Mouse (Mus musculus) forebrain, embryonic 12.5 days (tissue): ENCODE measurements at regions not wholly inside any gene's neighbourhood (a gene's known extent, or its start where the extent isn't known, plus 50 kb on each side); places are given as distances from the start of the nearest gene placed in this dataset.

Source experiments
- ATAC-seq: fragments of 200-750 bp; cut with Nextera tagmentation; 2 replicates; pipeline ENCODE4 v1.8.0; 2017; ENCODE audit warnings: moderate TSS enrichment; ENCODE audit not compliant: low FRiP score
- H3K27ac ChIP-seq: fragments of 300-500 bp; sonication (generic); 2 replicates; pipeline ENCODE4 v1.5.1; 2016; ENCODE audit warnings: mild to moderate bottlenecking
- H3K27me3 ChIP-seq: fragments of 300-500 bp; sonication (generic); 2 replicates; pipeline ENCODE4 v1.6.1; 2016; ENCODE audit warnings: mild to moderate bottlenecking
- H3K36me3 ChIP-seq: fragments of 300-500 bp; sonication (generic); replicated peaks from 2 replicates; pipeline ENCODE4 v1.6.1; 2016; ENCODE audit warnings: mild to moderate bottlenecking
- H3K4me1 ChIP-seq: fragments of 300-500 bp; sonication (generic); 2 replicates; pipeline ENCODE4 v1.6.1; 2016
- H3K4me2 ChIP-seq: fragments of 300-500 bp; sonication (generic); 2 replicates; pipeline ENCODE4 v1.6.1; 2016; ENCODE audit warnings: mild to moderate bottlenecking, moderate library complexity
- H3K4me3 ChIP-seq: fragments of 300-500 bp; sonication (generic); replicated peaks from 2 replicates; pipeline ENCODE4 v1.5.1; 2016; ENCODE audit warnings: mild to moderate bottlenecking
- H3K9ac ChIP-seq: fragments of 300-500 bp; sonication (generic); 2 replicates; pipeline ENCODE4 v1.6.1; 2016; ENCODE audit warnings: mild to moderate bottlenecking
- H3K9me3 ChIP-seq: fragments of 300-500 bp; sonication (generic); 2 replicates; pipeline ENCODE4 v1.6.1; 2016
- WGBS: fragments of 180-500 bp; shearing (Covaris S2); methylation state at CpG from one replicate; pipeline ENCODE4 v1.1.7; 2016; 5-methylcytosine and 5-hydroxymethylcytosine counted together

GRCm38 (mm10) chr1:159398643-159399042, 124.9 kb upstream of the Tnr start:
- 98% methylated on average over 2 of the region's 2 CpGs for WGBS
- Histone ChIP-seq H3K4me3 (no peak overlapping the region), H3K27ac (no peak overlapping the region), H3K36me3 (no peaks in the 10 kb centered on the region), H3K9me3 (no peaks in the 10 kb centered on the region), H3K9ac (no peak overlapping the region), H3K4me2 (no peak overlapping the region), H3K4me1 (0 out of 2 replicates have a peak, but pooled peaks cover 3% of the 10 kb centered on the region), H3K27me3 (no peaks in the 10 kb centered on the region)
- ATAC-seq = no peak

- no peaks in the 10 kb centered on the region for H3K27me3 ChIP-seq
- no peak overlapping the region for H3K4me2 ChIP-seq
- no peak overlapping the region for H3K27ac ChIP-seq
- 0 out of 2 replicates have a peak, but pooled peaks cover 3% of the 10 kb centered on the region for H3K4me1 ChIP-seq
- no peaks in the 10 kb centered on the region for H3K9me3 ChIP-seq
- H3K9ac ChIP-seq = no peak overlapping the region
- WGBS = 79% methylated on average over 7 of the region's 7 CpGs
- H3K36me3 ChIP-seq = no peaks in the 10 kb centered on the region
- H3K4me3 ChIP-seq = no peak overlapping the region
- ATAC-seq = no peak
Observed at GRCm38 (mm10) chr1:159406317-159406716, 117.3 kb upstream of the Tnr start.

GRCm38 (mm10) chr1:159406781-159407180, 116.8 kb upstream of the Tnr start:
- Histone ChIP-seq H3K27me3 (no peaks in the 10 kb centered on the region), H3K4me3 (no peak overlapping the region), H3K9ac (no peak overlapping the region), H3K27ac (no peak overlapping the region), H3K9me3 (no peaks in the 10 kb centered on the region), H3K36me3 (no peaks in the 10 kb centered on the region), H3K4me1 (0 out of 2 replicates have a peak, but pooled peaks cover 3% of the 10 kb centered on the region), H3K4me2 (no peak overlapping the region)
- ATAC-seq = no peak

GRCm38 (mm10) chr1:159413374-159413773, 110.2 kb upstream of the Tnr start:
- WGBS = 46% methylated on average over 5 of the region's 5 CpGs
- H3K36me3 ChIP-seq = no peaks in the 10 kb centered on the region
- peak overlapping the region; percentile 53 for H3K27ac ChIP-seq
- no peak overlapping the region for H3K4me3 ChIP-seq
- ATAC-seq = peak; percentile 76
- no peaks in the 10 kb centered on the region for H3K9me3 ChIP-seq
- H3K27me3 ChIP-seq = no peaks in the 10 kb centered on the region
- H3K4me1 ChIP-seq = peaks cover 16% of the 10 kb centered on the region
- H3K9ac ChIP-seq = no peak overlapping the region
- no peak overlapping the region for H3K4me2 ChIP-seq

GRCm38 (mm10) chr1:159415656-159416055, 107.9 kb upstream of the Tnr start:
- Histone ChIP-seq H3K36me3 (no peaks in the 10 kb centered on the region), H3K4me2 (no peak overlapping the region), H3K4me1 (peaks cover 15% of the 10 kb centered on the region), H3K9me3 (no peaks in the 10 kb centered on the region), H3K9ac (no peak overlapping the region), H3K27me3 (no peaks in the 10 kb centered on the region), H3K27ac (no peak overlapping the region), H3K4me3 (no peak overlapping the region)
- ATAC-seq = no peak
- 54% methylated on average over 3 of the region's 3 CpGs for WGBS

- Histone ChIP-seq H3K27me3 (no peaks in the 10 kb centered on the region), H3K4me3 (no peak overlapping the region), H3K9ac (no peak overlapping the region), H3K4me1 (peaks cover 15% of the 10 kb centered on the region), H3K4me2 (no peak overlapping the region), H3K27ac (no peak overlapping the region), H3K36me3 (no peaks in the 10 kb centered on the region), H3K9me3 (no peaks in the 10 kb centered on the region)
- no peak for ATAC-seq
- 82% methylated on average over 5 of the region's 5 CpGs for WGBS
Observed at GRCm38 (mm10) chr1:159417176-159417575, 106.4 kb upstream of the Tnr start.

GRCm38 (mm10) chr1:159419301-159419965, 104.1 kb upstream of the Tnr start:
- Histone ChIP-seq H3K4me2 (no peak overlapping the region), H3K9ac (no peak overlapping the region), H3K4me1 (peaks cover 6% of the 10 kb centered on the region), H3K9me3 (no peaks in the 10 kb centered on the region), H3K27me3 (no peaks in the 10 kb centered on the region), H3K4me3 (no peak overlapping the region), H3K36me3 (no peaks in the 10 kb centered on the region), H3K27ac (no peak overlapping the region)
- WGBS = 71% methylated on average over 6 of the region's 7 CpGs
- no peak for ATAC-seq

- no peak for ATAC-seq
- 98% methylated on average over 5 of the region's 5 CpGs for WGBS
- H3K9ac ChIP-seq = no peak overlapping the region
Observed at GRCm38 (mm10) chr1:159420189-159420588, 103.4 kb upstream of the Tnr start.

GRCm38 (mm10) chr1:159423694-159424093, 99.9 kb upstream of the Tnr start:
- 84% methylated on average over 5 of the region's 5 CpGs for WGBS
- H3K4me2 ChIP-seq = no peak overlapping the region
- H3K36me3 ChIP-seq = no peaks in the 10 kb centered on the region
- no peak for ATAC-seq
- no peak overlapping the region for H3K27ac ChIP-seq
- no peaks in the 10 kb centered on the region for H3K27me3 ChIP-seq
- no peak overlapping the region for H3K4me3 ChIP-seq
- no peaks in the 10 kb centered on the region for H3K4me1 ChIP-seq
- H3K9me3 ChIP-seq = no peaks in the 10 kb centered on the region
- H3K9ac ChIP-seq = no peak overlapping the region

More at GRCm38 (mm10) chr1:159420189-159420588, 103.4 kb upstream of the Tnr start:
- peaks cover 6% of the 10 kb centered on the region for H3K4me1 ChIP-seq
- H3K4me3 ChIP-seq = no peak overlapping the region
- H3K4me2 ChIP-seq = no peak overlapping the region
- no peaks in the 10 kb centered on the region for H3K27me3 ChIP-seq
- no peaks in the 10 kb centered on the region for H3K36me3 ChIP-seq
- H3K27ac ChIP-seq = no peak overlapping the region
- no peaks in the 10 kb centered on the region for H3K9me3 ChIP-seq

GRCm38 (mm10) chr1:159429926-159430325, 93.6 kb upstream of the Tnr start:
- H3K4me2 ChIP-seq = no peak overlapping the region
- no peak overlapping the region for H3K27ac ChIP-seq
- H3K9ac ChIP-seq = no peak overlapping the region
- no peaks in the 10 kb centered on the region for H3K4me1 ChIP-seq
- H3K9me3 ChIP-seq = no peaks in the 10 kb centered on the region
- no peaks in the 10 kb centered on the region for H3K36me3 ChIP-seq
- no peak overlapping the region for H3K4me3 ChIP-seq
- no peaks in the 10 kb centered on the region for H3K27me3 ChIP-seq
- ATAC-seq = no peak

- Histone ChIP-seq H3K9ac (no peak overlapping the region), H3K9me3 (no peaks in the 10 kb centered on the region), H3K4me1 (no peaks in the 10 kb centered on the region), H3K36me3 (no peaks in the 10 kb centered on the region), H3K4me2 (no peak overlapping the region), H3K27ac (no peak overlapping the region), H3K27me3 (no peaks in the 10 kb centered on the region), H3K4me3 (no peak overlapping the region)
- ATAC-seq = no peak
- WGBS = 94% methylated on average over 4 of the region's 4 CpGs
Observed at GRCm38 (mm10) chr1:159433521-159433920, 90.0 kb upstream of the Tnr start.

- no peak overlapping the region for H3K9ac ChIP-seq
- H3K27ac ChIP-seq = no peak overlapping the region
- H3K4me2 ChIP-seq = no peak overlapping the region
- H3K27me3 ChIP-seq = no peaks in the 10 kb centered on the region
- ATAC-seq = no peak
- H3K9me3 ChIP-seq = no peaks in the 10 kb centered on the region
- no peak overlapping the region for H3K4me3 ChIP-seq
- no peaks in the 10 kb centered on the region for H3K36me3 ChIP-seq
- WGBS = 86% methylated on average over 1 of the region's 1 CpGs
- H3K4me1 ChIP-seq = no peaks in the 10 kb centered on the region
Observed at GRCm38 (mm10) chr1:159440770-159441169, 82.8 kb upstream of the Tnr start.

GRCm38 (mm10) chr1:159444093-159444492, 79.5 kb upstream of the Tnr start:
- WGBS = 73% methylated on average over 1 of the region's 1 CpGs

More at GRCm38 (mm10) chr1:159444093-159444492, 79.5 kb upstream of the Tnr start:
- H3K36me3 ChIP-seq = no peaks in the 10 kb centered on the region
- H3K9ac ChIP-seq = no peak overlapping the region
- no peak overlapping the region for H3K4me3 ChIP-seq
- no peaks in the 10 kb centered on the region for H3K9me3 ChIP-seq
- H3K27me3 ChIP-seq = no peaks in the 10 kb centered on the region
- no peak overlapping the region for H3K27ac ChIP-seq
- ATAC-seq = no peak
- no peaks in the 10 kb centered on the region for H3K4me1 ChIP-seq
- H3K4me2 ChIP-seq = no peak overlapping the region
